Mouse (Mus musculus): ENCODE measurements around the gene Kpnb1.

DNA sequence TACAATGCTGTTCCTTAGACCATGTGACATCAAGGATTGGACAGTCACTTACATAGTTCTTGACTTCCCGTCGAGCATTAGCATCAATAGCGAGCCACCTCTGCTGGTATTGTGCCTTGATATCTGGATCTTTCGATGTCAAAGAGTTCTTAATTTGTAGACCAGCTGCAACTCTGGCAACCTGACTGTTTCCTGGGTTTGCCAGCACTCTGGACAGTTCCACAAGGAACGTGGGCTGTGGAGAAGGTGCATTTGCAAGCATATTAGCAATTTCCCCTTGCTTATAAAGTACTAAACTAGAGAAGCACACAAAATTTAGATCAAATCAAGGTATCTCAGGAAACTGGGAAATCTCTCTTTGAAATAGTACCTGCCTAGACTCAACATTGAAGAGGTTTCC, 2.8 kb downstream of the Kpnb1 start:
- TF ChIP-seq CTCF (IDR thresholded peaks at IDR 0.05; ENCODE audit: low read depth): no peak
- TF ChIP-seq EP300 (IDR thresholded peaks at IDR 0.05; ENCODE audit: low read depth): no peak
